Mouse (Mus musculus) hindbrain, embryonic 10.5 days (tissue): ENCODE results near the gene Rdh5. TPM values are rescaled to one million over a fixed set of nuclear protein-coding genes. Genes with fewer than 3 reads are reported as not detected.

Experiments used
- DNase-seq: peaks from one replicate; pipeline ENCODE4 v3.0.0-alpha.2; 2017; ENCODE audit warnings: low spot score
- H3K27ac ChIP-seq: fragments of 300-500 bp; sonication (generic); 2 replicates; pipeline ENCODE4 v1.5.1; 2016; ENCODE audit warnings: mild to moderate bottlenecking, moderate library complexity
- H3K27me3 ChIP-seq: fragments of 300-500 bp; sonication (generic); 2 replicates; pipeline ENCODE4 v1.6.1; 2016; ENCODE audit warnings: mild to moderate bottlenecking; ENCODE audit not compliant: poor library complexity, insufficient read depth, severe bottlenecking
- H3K36me3 ChIP-seq: fragments of 300-500 bp; sonication (generic); 2 replicates; pipeline ENCODE4 v1.6.1; 2016; ENCODE audit warnings: mild to moderate bottlenecking, moderate library complexity
- H3K4me1 ChIP-seq: fragments of 300-500 bp; sonication (generic); replicated peaks from 2 replicates; pipeline ENCODE4 v1.6.1; 2016; ENCODE audit warnings: mild to moderate bottlenecking
- H3K4me3 ChIP-seq: fragments of 300-500 bp; sonication (generic); 2 replicates; pipeline ENCODE4 v1.5.1; 2016; ENCODE audit warnings: mild to moderate bottlenecking, moderate library complexity
- H3K9me3 ChIP-seq: fragments of 300-500 bp; sonication (generic); 2 replicates; pipeline ENCODE4 v1.6.1; 2016; ENCODE audit warnings: mild to moderate bottlenecking, moderate library complexity
- WGBS: fragments of 180-500 bp; shearing (Covaris S2); methylation state at CpG from one replicate; pipeline ENCODE4 v1.1.7; 2016; 5-methylcytosine and 5-hydroxymethylcytosine counted together
- polyA plus RNA-seq: library from polyadenylated mRNA; unstranded; fragments of >200 nt; fragmentation: Nextera tagmentation; extraction: Ambion mirVana; gene quantifications from 2 replicates; pipeline ENCODE4 v1.2.1, GENCODE M21; 2016

Gene Rdh5
- 15.8 and 18.7 TPM in 2 replicates for polyA plus RNA-seq

GRCm38 (mm10) chr10:128922822-128923012 is at the start of gene Rdh5:
TSS of gene Rdh5 (minus strand) at chr10:128922888.
- peak within 1 kb of the TSS; percentile 78 for H3K4me3 ChIP-seq
- no peaks in the 10 kb centered on the region for H3K9me3 ChIP-seq
- H3K27me3 ChIP-seq: peaks cover 5% of the 10 kb centered on the region; the same call in 1 of the 2 replicates
- no peak for DNase-seq
- H3K36me3 ChIP-seq: peaks cover 12% of the 10 kb centered on the region
- WGBS: 18% methylated on average over 1 of the region's 1 CpGs
- H3K27ac ChIP-seq: peak within 1 kb of the TSS; percentile 91
- H3K4me1 ChIP-seq: peaks cover 59% of the 10 kb centered on the region

- Histone ChIP-seq H3K9me3 (no peaks in the 10 kb centered on the region), H3K4me3 (no peak overlapping the region), H3K4me1 (no peaks in the 10 kb centered on the region), H3K27me3 (no peaks in the 10 kb centered on the region), H3K36me3 (no peaks in the 10 kb centered on the region), H3K27ac (no peak overlapping the region)
- WGBS: 51% methylated on average over 1 of the region's 1 CpGs
- no peak for DNase-seq
Observed at GRCm38 (mm10) chr10:128970740-128971250, 48.1 kb upstream of the Rdh5 start.

GRCm38 (mm10) chr10:128968341-128968749 is 45.7 kb upstream of the Rdh5 start:
- Histone ChIP-seq H3K4me3 (no peak overlapping the region), H3K9me3 (no peaks in the 10 kb centered on the region), H3K27ac (no peak overlapping the region), H3K4me1 (no peaks in the 10 kb centered on the region), H3K36me3 (no peaks in the 10 kb centered on the region), H3K27me3 (no peaks in the 10 kb centered on the region)
- no peak for DNase-seq
- WGBS: 38% methylated on average over 1 of the region's 1 CpGs

- H3K27ac ChIP-seq: no peak overlapping the region
- no peaks in the 10 kb centered on the region for H3K27me3 ChIP-seq
- no peaks in the 10 kb centered on the region for H3K4me1 ChIP-seq
- WGBS: 89% methylated on average over 6 of the region's 6 CpGs
- no peaks in the 10 kb centered on the region for H3K36me3 ChIP-seq
- no peak overlapping the region for H3K4me3 ChIP-seq
- DNase-seq: no peak
- no peaks in the 10 kb centered on the region for H3K9me3 ChIP-seq
Observed at GRCm38 (mm10) chr10:128965871-128966270, 43.2 kb upstream of the Rdh5 start.

GRCm38 (mm10) chr10:128964961-128965360 is 42.3 kb upstream of the Rdh5 start:
- DNase-seq: no peak
- H3K4me3 ChIP-seq: no peak overlapping the region
- WGBS: 62% methylated on average over 2 of the region's 2 CpGs
- H3K36me3 ChIP-seq: no peaks in the 10 kb centered on the region
- H3K9me3 ChIP-seq: no peaks in the 10 kb centered on the region
- H3K27ac ChIP-seq: no peak overlapping the region
- H3K27me3 ChIP-seq: no peaks in the 10 kb centered on the region
- no peaks in the 10 kb centered on the region for H3K4me1 ChIP-seq

GRCm38 (mm10) chr10:128960590-128961584 is 38.2 kb upstream of the Rdh5 start, which contains the start of gene Mettl7b:
TSS of gene Mettl7b (minus strand) at chr10:128960988.
- no peak within 1 kb of the TSS for H3K4me3 ChIP-seq
- H3K27me3 ChIP-seq: no peaks in the 10 kb centered on the region
- WGBS: 87% methylated on average over 12 of the region's 12 CpGs
- H3K9me3 ChIP-seq: no peaks in the 10 kb centered on the region
- H3K4me1 ChIP-seq: no peaks in the 10 kb centered on the region
- H3K27ac ChIP-seq: no peak within 1 kb of the TSS
- DNase-seq: no peak
- no peaks in the 10 kb centered on the region for H3K36me3 ChIP-seq

- Histone ChIP-seq H3K27me3 (no peaks in the 10 kb centered on the region), H3K4me1 (no peaks in the 10 kb centered on the region), H3K27ac (no peak overlapping the region), H3K36me3 (no peaks in the 10 kb centered on the region), H3K4me3 (no peak overlapping the region), H3K9me3 (no peaks in the 10 kb centered on the region)
- 83% methylated on average over 4 of the region's 4 CpGs for WGBS
- DNase-seq: no peak
Observed at GRCm38 (mm10) chr10:128960142-128960541, 37.5 kb upstream of the Rdh5 start.

GRCm38 (mm10) chr10:128958340-128958739 is 35.7 kb upstream of the Rdh5 start:
- no peak for DNase-seq
- Histone ChIP-seq H3K27me3 (no peaks in the 10 kb centered on the region), H3K27ac (no peak overlapping the region), H3K9me3 (no peaks in the 10 kb centered on the region), H3K36me3 (no peaks in the 10 kb centered on the region), H3K4me3 (no peak overlapping the region), H3K4me1 (no peaks in the 10 kb centered on the region)
- 79% methylated on average over 10 of the region's 10 CpGs for WGBS

- WGBS: 69% methylated on average over 16 of the region's 16 CpGs
Observed at GRCm38 (mm10) chr10:128950208-128950887, 27.7 kb upstream of the Rdh5 start.

GRCm38 (mm10) chr10:128947496-128947895 is 24.8 kb upstream of the Rdh5 start:
- Histone ChIP-seq H3K4me1 (no peaks in the 10 kb centered on the region), H3K27me3 (no peaks in the 10 kb centered on the region; the same call in 1 of the 2 replicates), H3K36me3 (no peaks in the 10 kb centered on the region), H3K4me3 (no peak overlapping the region), H3K9me3 (no peaks in the 10 kb centered on the region), H3K27ac (no peak overlapping the region)
- DNase-seq: no peak
- 94% methylated on average over 4 of the region's 4 CpGs for WGBS

More at GRCm38 (mm10) chr10:128950208-128950887, 27.7 kb upstream of the Rdh5 start:
- Histone ChIP-seq H3K27me3 (no peaks in the 10 kb centered on the region), H3K9me3 (no peaks in the 10 kb centered on the region), H3K4me1 (no peaks in the 10 kb centered on the region), H3K36me3 (no peaks in the 10 kb centered on the region), H3K4me3 (no peak overlapping the region), H3K27ac (no peak overlapping the region)
- no peak for DNase-seq

GRCm38 (mm10) chr10:128945675-128946074 is 23.0 kb upstream of the Rdh5 start:
- Histone ChIP-seq H3K4me3 (no peak overlapping the region), H3K27ac (no peak overlapping the region), H3K36me3 (no peaks in the 10 kb centered on the region), H3K27me3 (no peaks in the 10 kb centered on the region; the same call in 1 of the 2 replicates), H3K4me1 (no peaks in the 10 kb centered on the region), H3K9me3 (no peaks in the 10 kb centered on the region)
- 20% methylated on average over 3 of the region's 3 CpGs for WGBS
- DNase-seq: no peak

GRCm38 (mm10) chr10:128940475-128941061 is 17.9 kb upstream of the Rdh5 start:
- peaks cover 20% of the 10 kb centered on the region for H3K27me3 ChIP-seq
- no peaks in the 10 kb centered on the region for H3K4me1 ChIP-seq
- H3K9me3 ChIP-seq: no peaks in the 10 kb centered on the region
- no peaks in the 10 kb centered on the region for H3K36me3 ChIP-seq
- DNase-seq: no peak
- WGBS: 87% methylated on average over 10 of the region's 10 CpGs
- H3K27ac ChIP-seq: no peak overlapping the region
- H3K4me3 ChIP-seq: no peak overlapping the region
